Mouse (Mus musculus): ENCODE measurements at regions not wholly inside any gene's neighbourhood (a gene's known extent, or its start where the extent isn't known, plus 50 kb on each side); places are given as distances from the start of the nearest gene placed in this dataset.

DNA sequence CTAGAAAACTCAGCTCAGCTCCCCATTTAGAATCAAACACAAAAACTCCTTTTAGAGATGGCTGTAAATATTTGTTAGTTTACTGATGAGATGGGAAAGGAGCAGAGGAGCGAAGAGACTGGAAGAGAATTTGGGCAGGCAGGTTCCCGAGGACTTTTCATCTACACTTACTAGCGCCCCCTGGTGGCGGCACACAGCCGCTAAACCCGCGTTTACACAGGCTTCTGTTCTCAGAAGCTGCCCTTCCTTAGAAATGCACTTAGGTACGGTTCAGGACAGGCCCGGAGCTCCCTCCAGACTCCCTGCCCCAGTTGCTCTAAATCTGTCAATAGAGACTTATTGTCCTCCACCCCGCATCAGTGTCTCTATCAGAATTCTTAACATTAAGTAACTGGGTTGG, 74.7 kb upstream of the Ccdc39 start:
- H3K27me3 ChIP-seq = no peaks in the 10 kb centered on the region
- WGBS = 7% methylated on average over 10 of the region's 10 CpGs
- H3K4me1 ChIP-seq = no peaks in the 10 kb centered on the region
- H3K9ac ChIP-seq = no peak overlapping the region
- H3K36me3 ChIP-seq = no peaks in the 10 kb centered on the region
- H3K4me3 ChIP-seq = no peak overlapping the region
- no peak overlapping the region for H3K27ac ChIP-seq
- no peak for ATAC-seq (ENCODE audit: insufficient number of reproducible peaks, insufficient read depth, low FRiP score, low TSS enrichment, low read depth)
- no peak overlapping the region for H3K4me2 ChIP-seq
- H3K9me3 ChIP-seq = peaks cover 4% of the 10 kb centered on the region; the same call in 1 of the 2 replicates

DNA sequence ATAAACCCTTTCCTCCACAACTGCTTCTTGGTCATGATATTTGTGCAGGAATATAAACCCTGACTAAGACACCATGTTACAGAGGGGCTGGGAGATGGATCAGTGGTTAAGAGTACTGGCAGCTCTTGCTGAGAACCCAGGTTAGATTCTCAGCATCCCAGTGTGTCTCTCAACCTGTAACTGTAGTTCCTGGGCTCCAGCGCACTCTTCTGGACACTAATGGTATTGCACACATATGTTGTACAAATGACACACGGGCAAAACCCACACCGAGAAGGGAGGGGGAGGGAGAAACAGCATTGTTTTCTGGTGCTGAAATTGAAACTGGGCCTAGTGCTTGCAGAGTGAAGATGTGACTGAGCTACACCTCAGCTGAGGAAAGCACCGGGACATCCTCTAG, 81.0 kb upstream of the Ccdc39 start:
- Histone ChIP-seq H3K4me3 (no peak overlapping the region), H3K4me2 (no peak overlapping the region), H3K4me1 (no peaks in the 10 kb centered on the region), H3K9me3 (peaks cover 4% of the 10 kb centered on the region; the same call in 1 of the 2 replicates), H3K27me3 (no peaks in the 10 kb centered on the region), H3K9ac (no peak overlapping the region), H3K27ac (no peak overlapping the region), H3K36me3 (no peaks in the 10 kb centered on the region)
- no peak for ATAC-seq (ENCODE audit: insufficient number of reproducible peaks, insufficient read depth, low FRiP score, low TSS enrichment, low read depth)
- WGBS = 79% methylated on average over 4 of the region's 4 CpGs

GRCm38 (mm10) chr3:33955064-33955463, 64.7 kb upstream of the Fxr1 start:
- WGBS = 1% methylated on average over 6 of the region's 6 CpGs
- H3K4me3 ChIP-seq = no peak overlapping the region
- H3K36me3 ChIP-seq = no peaks in the 10 kb centered on the region
- H3K4me1 ChIP-seq = peaks cover 5% of the 10 kb centered on the region; the same call in 1 of the 2 replicates
- peaks cover 24% of the 10 kb centered on the region for H3K27me3 ChIP-seq
- no peak for ATAC-seq (ENCODE audit: insufficient number of reproducible peaks, insufficient read depth, low FRiP score, low TSS enrichment, low read depth)
- H3K9ac ChIP-seq = no peak overlapping the region
- no peak overlapping the region for H3K27ac ChIP-seq
- no peaks in the 10 kb centered on the region for H3K9me3 ChIP-seq
- no peak overlapping the region for H3K4me2 ChIP-seq

DNA sequence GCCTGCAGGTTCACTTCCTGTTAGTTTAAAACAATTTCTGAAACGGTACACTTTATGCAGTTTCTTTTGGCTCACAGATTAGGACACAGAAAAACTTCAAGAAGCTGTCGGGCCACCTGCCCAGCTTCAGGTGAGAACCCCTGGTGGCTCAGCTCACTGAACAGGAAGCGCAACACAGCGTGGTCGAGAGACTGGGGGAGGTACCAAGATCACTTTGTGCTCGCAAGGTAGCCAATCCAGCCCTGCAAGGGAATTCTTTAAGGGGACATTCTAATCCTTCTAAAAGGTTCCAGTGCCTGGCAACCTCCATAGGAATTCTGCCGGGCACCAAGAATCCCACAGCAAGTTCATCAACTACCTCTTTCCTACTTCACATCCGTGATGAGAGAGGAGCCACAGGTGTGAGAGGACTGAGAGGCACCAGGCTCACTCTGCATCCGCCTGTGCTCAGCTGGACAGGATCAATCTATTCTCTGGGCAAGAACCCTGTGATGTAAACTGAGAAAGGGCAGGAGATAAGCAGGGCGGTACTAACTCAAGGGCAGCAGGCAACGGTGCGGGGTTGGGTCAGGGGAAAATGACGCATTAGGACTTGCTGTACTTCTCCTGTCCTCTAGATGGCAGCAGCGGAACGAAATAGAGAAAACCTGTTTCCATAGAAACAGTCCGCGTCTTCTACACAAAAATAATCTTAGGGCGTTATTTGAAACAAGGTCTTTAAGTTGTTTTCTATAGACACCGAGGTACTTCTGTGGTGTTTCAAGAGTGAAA, 63.7 kb upstream of the Fxr1 start:
- H3K9me3 ChIP-seq = no peaks in the 10 kb centered on the region
- peaks cover 5% of the 10 kb centered on the region; the same call in 1 of the 2 replicates for H3K4me1 ChIP-seq
- H3K4me2 ChIP-seq = peak overlapping the region; percentile 49
- peak overlapping the region; percentile 21 for H3K4me3 ChIP-seq
- WGBS = 3% methylated on average over 19 of the region's 19 CpGs
- no peaks in the 10 kb centered on the region for H3K36me3 ChIP-seq
- H3K9ac ChIP-seq = no peak overlapping the region
- peaks cover 24% of the 10 kb centered on the region for H3K27me3 ChIP-seq
- no peak overlapping the region for H3K27ac ChIP-seq
- ATAC-seq (ENCODE audit: insufficient number of reproducible peaks, insufficient read depth, low FRiP score, low TSS enrichment, low read depth) = no peak; the same call in 1 of the 2 replicates

- no peaks in the 10 kb centered on the region for H3K36me3 ChIP-seq
- H3K9ac ChIP-seq = no peak overlapping the region
- no peak overlapping the region for H3K4me3 ChIP-seq
- ATAC-seq (ENCODE audit: insufficient number of reproducible peaks, insufficient read depth, low FRiP score, low TSS enrichment, low read depth) = no peak
- no peak overlapping the region for H3K27ac ChIP-seq
- H3K4me1 ChIP-seq = peaks cover 5% of the 10 kb centered on the region; the same call in 1 of the 2 replicates
- 48% methylated on average over 3 of the region's 3 CpGs for whole genome bisulfite sequencing
- peaks cover 24% of the 10 kb centered on the region for H3K27me3 ChIP-seq
- no peaks in the 10 kb centered on the region for H3K9me3 ChIP-seq
- H3K4me2 ChIP-seq = no peak overlapping the region
Observed at GRCm38 (mm10) chr3:33956625-33957023, 63.1 kb upstream of the Fxr1 start.

DNA sequence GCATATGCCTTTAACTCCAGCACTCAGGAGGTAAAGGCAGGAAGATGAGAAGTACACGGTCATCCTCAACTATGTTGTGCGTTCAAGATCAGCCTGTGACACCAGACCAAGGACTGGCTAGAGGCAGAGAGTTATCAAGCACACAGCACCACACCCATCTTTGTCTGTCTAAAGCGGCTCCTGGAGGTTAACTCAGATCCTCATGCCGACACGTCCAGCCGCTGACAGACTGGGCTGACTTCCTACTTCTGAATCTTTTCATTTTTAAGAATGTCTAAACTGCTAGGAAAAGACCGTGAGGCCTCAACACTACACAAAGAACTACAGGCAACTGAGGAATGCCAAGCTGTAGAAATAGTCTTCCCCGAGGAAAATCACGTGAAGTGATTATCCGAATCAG, 62.1 kb upstream of the Fxr1 start:
- Histone ChIP-seq H3K9ac (no peak overlapping the region), H3K4me1 (peaks cover 5% of the 10 kb centered on the region; the same call in 1 of the 2 replicates), H3K27ac (no peak overlapping the region), H3K9me3 (no peaks in the 10 kb centered on the region), H3K4me3 (no peak overlapping the region), H3K36me3 (no peaks in the 10 kb centered on the region), H3K4me2 (no peak overlapping the region), H3K27me3 (peaks cover 24% of the 10 kb centered on the region)
- ATAC-seq (ENCODE audit: insufficient number of reproducible peaks, insufficient read depth, low FRiP score, low TSS enrichment, low read depth) = no peak
- WGBS = 76% methylated on average over 10 of the region's 10 CpGs

DNA sequence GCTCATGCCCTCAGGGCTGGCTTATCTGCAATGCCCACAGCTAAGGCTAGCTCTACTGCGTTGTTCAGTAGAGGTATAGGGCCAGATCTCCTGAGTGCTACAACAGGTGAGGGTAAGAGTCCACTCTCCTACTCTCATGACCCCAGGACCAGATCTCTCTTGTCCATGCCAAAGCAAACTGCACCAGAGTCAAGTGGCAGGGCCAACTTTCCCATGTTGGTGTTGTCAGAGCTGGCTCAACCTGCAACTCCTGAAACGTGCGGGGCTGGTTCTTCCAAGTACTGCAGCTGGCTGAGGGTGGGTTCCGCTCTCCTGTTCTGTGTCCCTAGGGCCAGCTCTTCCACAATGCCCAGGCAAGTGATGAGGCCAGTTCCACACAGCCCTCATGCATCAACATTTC, 61.5 kb upstream of the Fxr1 start:
- Histone ChIP-seq H3K27me3 (peaks cover 24% of the 10 kb centered on the region), H3K36me3 (no peaks in the 10 kb centered on the region), H3K27ac (no peak overlapping the region), H3K9ac (no peak overlapping the region), H3K9me3 (no peaks in the 10 kb centered on the region), H3K4me3 (no peak overlapping the region), H3K4me1 (peaks cover 5% of the 10 kb centered on the region; the same call in 1 of the 2 replicates), H3K4me2 (no peak overlapping the region)
- no peak for ATAC-seq (ENCODE audit: insufficient number of reproducible peaks, insufficient read depth, low FRiP score, low TSS enrichment, low read depth)
- 83% methylated on average over 4 of the region's 4 CpGs for WGBS

- no peaks in the 10 kb centered on the region for H3K9me3 ChIP-seq
- peaks cover 10% of the 10 kb centered on the region for H3K27me3 ChIP-seq
- peaks cover 5% of the 10 kb centered on the region; the same call in 1 of the 2 replicates for H3K4me1 ChIP-seq
- ATAC-seq (ENCODE audit: insufficient number of reproducible peaks, insufficient read depth, low FRiP score, low TSS enrichment, low read depth) = no peak
- no peak overlapping the region for H3K27ac ChIP-seq
- no peaks in the 10 kb centered on the region for H3K36me3 ChIP-seq
- no peak overlapping the region for H3K4me2 ChIP-seq
- no peak overlapping the region for H3K4me3 ChIP-seq
- 51% methylated on average over 6 of the region's 6 CpGs for WGBS
- H3K9ac ChIP-seq = no peak overlapping the region
Observed at GRCm38 (mm10) chr3:33960211-33960610, 59.5 kb upstream of the Fxr1 start.

DNA sequence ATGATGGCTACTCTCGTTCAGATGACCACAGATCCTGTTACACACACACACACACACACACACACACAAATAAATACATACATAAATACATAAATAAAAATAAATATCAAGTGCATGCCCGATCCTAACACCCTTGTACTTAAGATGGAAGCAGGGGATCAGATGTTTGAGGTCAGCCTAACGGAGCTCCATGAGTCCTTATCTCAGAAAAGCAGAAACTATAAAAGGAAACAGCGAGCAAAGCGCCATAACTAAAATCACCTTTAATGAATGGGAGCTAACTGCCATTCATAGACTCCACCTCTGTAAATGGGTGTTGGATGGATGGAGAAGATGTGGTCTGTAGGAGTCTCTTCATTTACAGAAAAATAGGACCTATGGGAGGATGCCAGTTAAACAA, 56.8 kb upstream of the Fxr1 start:
- H3K27me3 ChIP-seq = no peaks in the 10 kb centered on the region
- no peak for ATAC-seq (ENCODE audit: insufficient number of reproducible peaks, insufficient read depth, low FRiP score, low TSS enrichment, low read depth)
- 86% methylated on average over 5 of the region's 5 CpGs for WGBS

DNA sequence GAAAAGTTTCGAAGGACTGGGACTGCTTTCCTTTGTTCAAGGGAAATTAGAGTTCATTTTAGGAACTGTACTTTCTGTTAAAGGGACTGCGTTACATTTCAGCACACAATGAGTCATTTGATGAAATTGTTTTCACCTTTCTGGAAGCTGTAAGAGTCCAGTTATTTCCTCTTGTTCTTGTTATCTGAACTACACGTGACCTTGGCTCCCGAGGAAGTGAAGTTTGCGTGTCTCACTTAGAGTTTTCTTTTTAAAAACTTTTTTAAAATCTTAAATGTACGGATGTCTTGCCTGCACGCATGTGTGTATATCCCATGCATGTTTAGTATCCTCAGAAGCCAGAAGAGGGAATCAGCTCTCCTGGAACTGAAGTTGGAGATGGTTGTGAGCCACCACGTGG, 52.6 kb upstream of the Fxr1 start:
- Histone ChIP-seq H3K27me3 (no peaks in the 10 kb centered on the region), H3K9ac (no peak overlapping the region), H3K9me3 (no peaks in the 10 kb centered on the region), H3K36me3 (no peaks in the 10 kb centered on the region), H3K27ac (no peak overlapping the region), H3K4me3 (no peak overlapping the region), H3K4me2 (no peak overlapping the region), H3K4me1 (no peaks in the 10 kb centered on the region)
- WGBS = 77% methylated on average over 8 of the region's 8 CpGs
- no peak for ATAC-seq (ENCODE audit: insufficient number of reproducible peaks, insufficient read depth, low FRiP score, low TSS enrichment, low read depth)

More for the DNA sequence above, 56.8 kb upstream of the Fxr1 start:
- H3K27ac ChIP-seq = no peak overlapping the region
- no peaks in the 10 kb centered on the region for H3K9me3 ChIP-seq
- no peaks in the 10 kb centered on the region for H3K4me1 ChIP-seq
- H3K4me3 ChIP-seq = no peak overlapping the region
- H3K9ac ChIP-seq = no peak overlapping the region
- no peak overlapping the region for H3K4me2 ChIP-seq
- H3K36me3 ChIP-seq = no peaks in the 10 kb centered on the region
